Mouse (Mus musculus) right cerebral cortex, postnatal 4 days (tissue): ENCODE measurements at regions not wholly inside any gene's neighbourhood (a gene's known extent, or its start where the extent isn't known, plus 50 kb on each side); places are given as distances from the start of the nearest gene placed in this dataset.

Experiments
- DNase-seq: peaks from one replicate; pipeline ENCODE4 v3.0.0-alpha.2; 2022

DNA sequence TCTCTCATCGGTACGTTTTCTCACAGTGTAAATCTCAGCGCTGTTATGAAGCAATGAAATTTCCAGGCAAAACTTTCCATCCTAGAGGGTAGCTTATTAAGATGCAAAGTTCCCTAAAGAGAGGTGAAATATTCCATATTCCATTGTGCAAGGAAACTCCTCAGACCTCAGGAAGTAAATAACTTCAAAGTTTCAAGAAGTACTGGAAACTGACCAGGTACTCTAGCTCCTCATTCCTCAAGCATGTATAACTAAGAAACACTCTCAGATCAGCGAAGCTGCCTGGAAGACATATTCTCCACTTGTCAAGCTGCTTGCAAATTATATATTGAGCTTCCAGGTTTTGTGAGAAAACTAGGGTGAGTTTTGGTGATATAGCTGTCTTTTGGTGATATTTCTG is 279.8 kb upstream of the Mad2l1 start:
- no peak for DNase-seq

DNA sequence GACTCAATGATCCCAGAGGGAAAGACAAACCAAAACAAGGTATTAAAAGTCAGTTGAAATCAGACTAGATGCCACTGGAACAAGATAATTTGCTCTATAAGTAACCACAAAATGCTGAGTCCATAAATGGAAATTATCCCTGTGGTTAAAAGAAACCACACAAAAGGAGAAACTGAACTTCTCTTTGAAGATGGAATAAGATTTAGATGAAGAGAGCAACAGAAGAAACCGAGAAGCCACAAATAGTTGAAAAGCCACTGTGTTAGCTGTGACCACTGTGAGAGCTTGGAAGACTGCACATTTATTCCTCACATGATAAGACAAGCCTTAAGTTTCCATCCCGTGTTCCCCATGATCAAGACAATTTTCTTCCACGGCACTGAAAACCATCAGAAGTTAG is 271.8 kb upstream of the Mad2l1 start:
- DNase-seq, result no peak

DNA sequence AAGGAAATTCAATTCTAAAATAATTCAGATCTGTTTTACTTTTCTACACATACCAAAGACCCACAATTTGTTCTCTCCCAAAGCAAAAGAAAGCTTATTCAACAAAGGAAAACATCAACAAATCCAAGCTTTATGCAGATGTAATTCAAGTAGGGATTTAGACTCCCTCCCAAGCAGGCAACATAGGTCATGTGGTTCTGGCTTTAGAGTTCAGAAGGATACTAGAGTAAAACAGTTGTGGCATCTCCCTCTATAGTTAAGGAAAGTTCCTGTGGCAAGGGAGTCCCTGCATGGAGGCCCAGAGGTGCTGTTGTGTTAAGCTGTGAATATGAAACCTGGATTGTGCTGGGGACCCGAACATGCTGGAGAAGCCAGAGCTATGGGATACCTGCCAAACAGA is 271.3 kb upstream of the Mad2l1 start:
- no peak for DNase-seq

DNA sequence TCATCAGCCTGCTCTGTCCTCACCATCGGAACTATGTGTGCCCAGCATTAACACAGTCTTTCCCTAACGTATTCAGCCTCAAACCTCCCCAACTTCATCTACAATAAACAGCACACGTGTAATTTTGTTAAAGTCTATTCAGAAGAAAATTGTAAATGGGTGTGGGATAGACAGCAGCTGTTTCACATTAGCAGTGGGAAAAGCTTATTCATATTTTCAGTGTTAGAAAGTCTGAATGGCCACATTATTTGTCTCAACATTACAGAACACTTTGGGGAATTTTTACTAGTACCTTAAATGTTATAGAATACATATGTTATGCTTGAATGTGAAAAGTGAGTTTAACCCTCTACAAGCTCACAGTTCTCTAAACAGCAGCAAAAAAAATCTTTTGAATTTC is 266.8 kb upstream of the Mad2l1 start:
- DNase-seq, result no peak

DNA sequence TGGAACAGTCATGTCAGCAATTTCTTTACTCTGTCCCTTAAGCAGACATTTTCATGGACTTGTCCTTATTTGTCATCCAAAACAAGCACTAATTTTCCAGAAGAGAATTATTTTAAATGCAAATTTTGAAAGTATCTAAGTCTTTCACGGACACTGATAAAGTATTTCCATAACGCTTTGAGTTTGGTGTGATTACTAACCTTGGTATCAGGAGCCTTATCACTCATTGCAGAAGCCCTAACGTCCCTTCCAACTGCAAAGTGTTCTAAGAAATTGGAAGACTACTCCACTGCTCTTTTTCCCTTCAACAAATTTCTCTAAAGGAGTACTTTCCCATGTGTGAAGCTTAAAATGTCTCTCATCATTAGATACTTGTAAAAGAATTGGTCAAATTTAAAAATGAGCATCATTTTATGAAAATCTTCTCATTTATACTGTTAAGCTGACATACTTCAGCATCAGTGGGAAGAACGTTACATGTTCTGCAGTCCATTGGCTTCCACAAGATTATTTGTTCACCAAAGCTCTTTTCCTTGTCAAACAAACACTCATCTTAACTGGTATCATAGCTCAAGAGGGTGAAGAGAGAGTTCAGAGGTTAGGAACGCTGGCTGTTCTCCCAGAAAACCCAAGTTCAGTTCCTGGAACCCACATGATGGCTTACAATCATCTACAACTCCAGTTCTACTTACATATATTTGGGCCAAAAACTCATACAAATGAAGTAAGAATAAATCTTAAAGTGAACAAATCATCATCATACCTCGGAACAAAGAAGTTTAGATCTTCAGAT is 263.6 kb upstream of the Mad2l1 start:
- no peak for DNase-seq

DNA sequence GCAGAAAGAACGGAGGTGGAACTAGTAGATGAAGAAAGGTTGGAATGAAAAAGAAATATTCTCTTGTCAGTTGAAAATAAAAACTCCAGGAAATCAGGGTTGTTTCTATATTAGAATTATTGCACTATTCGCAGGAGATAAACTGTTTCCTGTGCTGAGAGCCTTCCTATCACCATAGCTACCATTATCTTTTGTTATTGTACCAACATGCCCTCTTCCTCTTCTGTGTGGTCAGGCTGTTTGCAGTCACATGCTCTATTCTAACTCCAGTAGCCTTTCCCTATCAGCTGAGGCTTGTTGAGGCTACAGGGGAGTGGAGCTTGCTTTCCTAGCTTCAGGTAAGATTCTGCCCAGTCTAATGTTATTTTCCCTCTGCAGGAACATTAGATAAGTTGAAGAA is 263.0 kb upstream of the Mad2l1 start:
- DNase-seq, result no peak

DNA sequence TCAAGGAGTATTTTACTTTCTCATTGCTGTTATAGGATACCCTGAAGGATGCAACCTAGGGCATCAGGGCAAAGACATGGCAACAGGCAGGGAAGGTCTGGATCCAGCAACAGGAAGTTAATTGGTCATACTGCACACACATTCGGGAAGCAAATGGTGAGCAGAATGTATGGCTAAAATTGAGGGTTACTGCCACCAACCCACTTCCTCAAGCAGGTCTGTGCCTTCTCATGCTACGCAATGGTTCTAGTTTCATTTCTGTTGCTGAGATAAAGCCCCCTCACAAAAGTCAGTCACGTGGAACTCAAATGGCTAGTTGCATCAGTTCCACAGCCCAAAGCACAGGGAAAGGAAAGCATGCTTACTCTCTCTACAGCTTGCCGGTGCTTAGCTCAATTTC is 260.5 kb upstream of the Mad2l1 start:
- DNase-seq, result no peak

DNA sequence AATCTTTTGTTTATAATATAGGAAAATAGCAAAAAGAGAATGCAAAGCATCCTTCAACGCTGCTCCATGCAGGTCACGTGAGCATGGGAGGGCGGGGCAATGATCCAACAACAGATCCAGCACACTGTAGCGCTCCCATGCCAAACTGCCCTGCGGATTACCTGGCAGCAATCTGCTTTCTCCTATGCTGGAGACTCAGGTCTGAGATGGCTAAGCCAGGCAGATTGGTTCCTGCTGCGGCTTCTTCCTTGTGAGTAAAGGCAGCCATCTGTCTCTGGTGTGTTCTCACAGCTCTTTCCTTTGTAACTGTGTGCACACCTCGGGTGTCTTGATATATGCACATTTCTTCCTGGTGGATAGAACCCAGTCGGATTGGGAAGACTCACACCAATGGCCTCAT is 254.5 kb upstream of the Mad2l1 start:
- no peak for DNase-seq

DNA sequence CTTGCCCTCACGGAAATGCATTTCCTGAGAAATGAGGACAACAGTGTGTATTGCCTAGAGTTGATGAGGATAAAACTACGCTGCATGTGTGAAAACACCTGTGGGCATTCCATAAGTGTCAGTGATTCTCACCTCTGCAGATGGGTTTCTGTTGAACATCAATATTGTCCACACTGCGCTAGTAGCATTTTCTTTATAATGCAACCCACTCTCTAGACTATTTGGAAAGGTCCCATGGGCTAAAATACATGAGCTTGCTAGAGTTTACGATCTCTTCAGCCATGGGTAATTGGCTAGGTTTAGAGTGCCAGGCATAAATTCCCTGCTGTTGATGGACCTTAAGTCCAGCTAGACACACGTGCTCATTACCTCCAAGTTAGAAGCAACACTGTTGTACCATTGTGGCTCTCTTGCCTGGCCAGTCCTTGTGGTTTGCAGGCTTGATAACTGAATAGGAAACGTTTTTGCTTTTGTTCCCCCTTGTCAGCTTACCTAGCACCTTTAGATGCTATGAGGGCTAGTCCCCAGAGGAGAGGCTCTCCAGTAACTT is 252.5 kb upstream of the Mad2l1 start:
- no peak for DNase-seq

DNA sequence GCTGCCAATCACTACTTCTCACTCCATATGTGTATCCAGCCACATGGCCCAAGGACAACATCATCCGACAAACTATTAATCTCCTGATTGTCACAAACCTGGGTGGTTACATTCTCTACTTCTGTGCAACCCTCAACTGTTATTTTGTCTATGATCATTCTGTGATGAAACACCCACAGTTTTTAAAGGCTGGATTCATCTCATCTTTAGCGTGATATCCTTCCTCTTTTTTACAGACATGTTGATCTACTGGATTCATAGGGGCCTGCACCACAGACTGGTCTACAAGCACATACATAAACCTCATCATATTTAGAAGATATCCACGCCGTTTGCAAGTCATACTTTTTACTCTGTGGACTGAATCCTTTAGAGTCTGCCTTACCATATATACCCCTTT is 251.7 kb upstream of the Mad2l1 start:
- DNase-seq, result no peak

DNA sequence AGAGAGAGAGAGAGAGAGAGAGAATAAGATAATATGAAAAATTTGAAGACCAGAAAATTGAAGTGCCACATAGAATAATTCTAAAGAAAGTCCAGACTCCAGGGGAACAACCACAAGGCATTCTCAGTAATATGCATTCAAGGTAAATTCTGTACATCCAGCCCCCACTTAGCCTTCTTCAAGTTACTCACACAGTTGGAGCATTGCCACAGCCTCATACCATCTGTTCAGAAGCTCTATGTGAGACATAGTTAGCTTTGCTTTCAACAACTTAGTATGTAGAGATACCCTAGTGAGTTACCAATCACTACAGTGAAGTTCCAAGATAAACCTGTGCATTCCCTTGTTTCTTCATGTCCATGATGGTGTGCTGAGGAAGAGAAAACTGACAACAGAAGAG is 247.6 kb upstream of the Mad2l1 start:
- no peak for DNase-seq

DNA sequence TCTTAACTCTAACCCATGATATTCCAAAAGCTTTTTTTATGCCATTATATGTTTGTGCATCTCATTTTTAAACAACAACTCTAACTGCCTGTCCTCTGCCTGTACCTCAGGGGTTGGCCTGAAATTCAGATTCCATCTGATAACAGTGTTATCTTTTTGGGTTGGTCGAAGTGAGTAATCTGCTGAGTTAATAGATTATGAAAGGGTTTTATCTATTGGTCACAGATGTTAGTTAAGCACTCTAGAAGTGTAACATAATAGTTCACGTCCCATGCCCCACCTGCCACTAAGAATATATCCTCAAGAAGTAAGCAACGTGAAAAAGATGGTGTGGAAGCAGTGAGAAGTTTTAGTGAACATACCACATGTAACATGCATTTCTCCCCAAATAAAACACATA is 246.0 kb upstream of the Mad2l1 start:
- no peak for DNase-seq

DNA sequence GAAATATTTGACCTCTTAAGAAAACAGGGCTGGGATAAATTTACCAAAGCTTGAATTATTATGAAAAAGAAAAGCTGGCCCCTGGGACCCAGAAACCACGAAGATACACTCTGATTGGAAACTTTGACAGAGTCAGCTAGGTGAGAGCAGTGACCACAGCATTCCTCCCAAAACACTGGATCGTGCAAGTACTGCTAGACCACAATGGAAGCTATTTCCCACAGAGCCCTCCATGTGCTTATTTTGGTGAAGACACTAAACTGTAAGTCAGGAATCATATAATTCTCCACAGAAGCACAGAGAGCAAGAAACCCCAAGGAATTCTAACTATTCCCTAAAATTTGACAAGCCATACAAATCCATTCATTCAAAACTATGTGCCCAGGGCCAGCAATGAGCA is 243.6 kb upstream of the Mad2l1 start:
- DNase-seq, result no peak

DNA sequence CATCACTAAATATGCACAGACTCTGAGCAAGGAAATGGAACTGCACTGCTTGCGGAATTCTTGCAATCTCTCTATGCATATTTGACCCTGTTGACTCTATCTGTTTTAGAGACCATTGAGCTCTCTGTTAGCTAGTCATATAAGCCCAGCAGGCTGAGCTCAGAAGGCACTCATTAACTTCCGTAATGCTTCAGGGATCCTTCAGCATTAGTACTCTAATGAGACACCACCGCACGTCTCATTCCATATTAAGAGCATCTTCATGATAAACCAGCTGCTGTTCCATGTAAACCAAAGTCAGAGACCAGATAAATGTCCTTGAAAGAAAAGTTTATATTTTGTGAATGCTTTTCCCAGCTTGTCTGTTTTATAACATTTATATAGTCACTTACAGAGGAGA is 237.1 kb upstream of the Mad2l1 start:
- DNase-seq, result no peak

DNA sequence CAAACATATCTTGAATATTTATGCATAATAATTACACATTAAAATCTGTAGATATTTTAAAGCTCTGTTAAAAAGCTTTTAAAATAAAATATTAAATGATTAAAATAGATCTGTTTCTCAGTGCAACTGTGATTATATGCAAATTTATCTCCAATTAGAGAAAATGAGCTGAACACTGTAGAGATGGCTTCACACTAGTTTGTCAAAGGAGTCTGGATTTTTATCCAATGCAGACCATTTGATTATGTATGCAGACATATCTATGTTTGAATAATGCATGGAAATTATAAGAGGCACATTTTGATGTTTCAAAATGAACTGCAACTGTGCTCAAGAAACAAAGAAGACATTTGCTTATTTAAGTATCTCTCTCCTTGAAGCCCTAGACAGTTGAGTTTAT is 235.0 kb upstream of the Mad2l1 start:
- no peak for DNase-seq

DNA sequence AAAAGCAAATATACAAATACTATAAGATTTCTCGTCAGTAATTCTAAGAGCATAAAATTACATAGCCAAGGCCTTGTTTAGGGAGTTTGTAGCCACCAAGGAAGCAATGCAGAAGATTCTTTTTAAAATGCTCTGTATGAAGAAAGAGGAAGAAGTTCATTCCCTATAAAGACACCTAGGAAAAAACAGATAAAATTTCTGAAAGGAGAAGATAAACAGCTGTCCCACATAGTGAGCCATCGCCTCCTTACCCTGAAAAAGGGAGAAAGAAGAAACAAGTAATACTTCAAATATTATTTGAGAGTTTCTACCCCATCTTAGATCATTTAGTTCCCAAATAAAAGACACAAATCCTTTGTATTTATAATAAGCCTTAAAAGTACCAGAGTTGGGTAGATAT is 190.3 kb upstream of the Mad2l1 start:
- DNase-seq, result no peak

DNA sequence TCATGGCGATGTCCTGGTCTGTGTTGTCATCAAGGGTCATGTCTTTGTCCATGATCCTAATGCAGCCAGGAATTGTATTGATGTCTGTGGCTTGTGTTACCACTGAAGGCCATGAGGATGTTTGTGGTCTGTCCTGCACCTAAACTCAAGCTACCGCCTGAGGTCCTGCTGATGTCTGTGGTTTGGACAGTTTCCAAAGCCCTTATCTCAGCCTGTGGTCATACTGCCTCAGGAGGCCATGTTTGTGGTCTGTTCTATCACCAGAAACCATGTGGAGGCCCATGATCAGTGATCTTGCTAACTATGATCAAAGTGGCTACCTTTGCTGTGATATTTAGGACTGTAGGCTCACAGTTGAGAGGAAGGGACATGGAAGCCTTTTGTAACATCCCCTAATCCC is 187.8 kb upstream of the Mad2l1 start:
- DNase-seq, result no peak

DNA sequence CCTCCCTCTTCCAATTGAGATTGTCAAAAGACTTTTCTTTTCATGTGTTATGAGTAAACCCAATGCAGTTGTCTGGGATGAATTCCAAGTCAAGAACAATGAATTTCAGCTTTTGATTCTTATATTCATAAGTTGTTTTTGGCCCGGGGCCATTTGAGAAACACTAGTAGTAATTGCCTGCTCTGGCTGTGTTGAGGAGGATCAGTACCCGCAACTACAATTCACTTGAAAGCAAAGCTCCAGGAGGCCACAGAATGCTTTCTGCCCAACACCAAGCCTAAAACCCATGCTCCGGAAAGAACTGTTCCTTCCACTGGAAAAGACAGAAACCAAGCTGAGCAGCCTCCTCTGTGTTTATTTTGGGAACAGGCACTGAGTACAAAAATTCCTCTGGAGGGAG is 174.1 kb upstream of the Mad2l1 start:
- no peak for DNase-seq

DNA sequence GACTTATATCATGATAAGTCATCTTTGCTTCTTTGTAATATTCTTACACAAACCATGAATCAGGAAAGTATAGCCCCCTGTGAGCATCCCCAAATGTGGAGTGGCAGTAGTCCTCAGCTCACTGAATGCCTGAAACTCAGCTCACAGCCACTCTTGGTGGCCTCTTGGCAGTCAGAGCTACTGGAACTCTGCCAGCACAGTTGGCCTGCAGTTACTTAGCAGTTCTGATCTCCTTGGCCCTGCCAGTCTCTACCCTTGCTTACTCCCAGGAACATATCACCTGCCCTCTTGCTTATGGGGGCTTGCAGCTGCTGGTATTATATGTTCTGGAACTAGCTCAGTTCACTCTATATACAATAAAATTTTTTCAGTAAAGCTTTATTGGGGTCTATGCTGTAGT is 167.9 kb upstream of the Mad2l1 start:
- peak; percentile 18 for DNase-seq

DNA sequence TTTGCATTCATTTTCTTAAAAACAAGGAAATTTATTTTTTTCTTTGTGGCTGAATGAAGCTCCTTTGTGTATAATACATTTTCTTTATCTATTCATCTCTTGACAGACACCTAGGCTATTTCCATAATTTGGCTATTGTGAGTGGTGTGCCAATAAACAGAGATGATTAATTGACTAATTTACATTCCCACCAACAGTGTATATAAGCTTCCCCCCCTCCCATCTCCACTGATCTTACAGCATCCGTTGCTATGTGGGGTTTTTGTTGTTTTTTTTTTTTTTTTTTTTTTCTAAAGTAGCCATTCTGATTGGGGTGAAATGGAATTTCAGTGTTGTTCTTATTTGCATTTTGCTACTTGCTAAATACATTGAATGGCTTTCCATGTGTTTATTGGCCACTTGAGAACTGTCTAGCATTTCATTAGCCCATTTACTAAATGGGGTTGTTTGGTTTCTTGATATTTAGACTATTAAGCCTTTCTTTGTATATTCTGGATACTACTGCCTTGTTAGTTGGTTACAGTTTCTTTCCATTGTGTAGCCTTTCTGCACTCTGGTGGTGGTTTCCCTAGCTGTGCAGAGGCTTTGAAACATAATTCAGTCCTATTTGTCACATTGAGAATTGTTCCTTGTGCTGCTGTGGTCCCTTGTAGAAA is 153.8 kb upstream of the Mad2l1 start:
- no peak for DNase-seq

DNA sequence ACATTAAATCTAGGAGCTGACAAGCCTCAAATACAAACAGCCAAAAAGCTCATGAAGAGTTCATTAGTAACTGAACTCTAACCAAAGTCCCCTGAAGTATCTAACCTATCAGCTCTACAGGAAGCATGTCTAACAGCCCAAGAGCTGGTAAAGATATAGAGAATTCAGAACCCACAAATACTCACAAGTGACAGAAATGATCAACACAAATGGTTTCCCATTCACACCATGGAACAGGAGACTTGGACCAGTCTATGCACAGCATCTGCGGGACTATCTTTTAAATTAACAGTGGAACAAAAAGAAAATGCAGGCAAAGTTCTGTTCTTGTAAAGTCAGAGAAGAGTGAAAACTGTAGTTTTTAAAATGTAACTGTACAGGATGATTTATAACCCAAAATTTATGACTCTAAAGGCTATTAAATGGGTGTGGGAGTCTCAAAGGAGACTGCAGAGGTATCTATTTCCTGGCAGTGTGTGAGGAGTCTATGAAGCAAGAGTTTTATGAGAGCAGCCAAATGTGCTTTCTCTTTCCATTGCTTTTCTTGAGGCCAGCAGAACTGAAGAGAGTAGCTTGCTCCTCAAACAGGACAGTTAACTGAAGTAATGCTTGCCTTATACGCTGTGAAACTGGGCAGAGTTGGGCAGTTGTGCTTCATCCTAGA is 152.7 kb upstream of the Mad2l1 start:
- DNase-seq, result no peak

DNA sequence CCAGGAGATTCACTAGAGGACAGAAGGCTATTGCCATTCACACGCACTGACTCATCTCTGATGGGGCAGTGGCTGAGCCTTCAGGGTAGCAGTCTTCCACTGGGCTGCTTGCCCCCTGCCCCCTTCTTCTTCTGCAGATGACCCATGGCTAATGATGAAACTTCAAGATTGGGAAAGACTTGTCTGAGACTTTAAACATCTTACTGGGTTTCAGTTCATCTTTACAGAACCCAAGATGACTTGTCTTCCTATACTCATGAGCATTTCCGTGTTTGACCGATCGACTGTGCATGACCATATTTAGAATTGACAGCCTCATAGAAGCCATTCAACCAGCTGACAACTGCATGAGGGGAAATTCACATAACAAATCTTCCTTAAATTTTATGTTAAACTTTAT is 140.0 kb upstream of the Mad2l1 start:
- DNase-seq, result no peak

DNA sequence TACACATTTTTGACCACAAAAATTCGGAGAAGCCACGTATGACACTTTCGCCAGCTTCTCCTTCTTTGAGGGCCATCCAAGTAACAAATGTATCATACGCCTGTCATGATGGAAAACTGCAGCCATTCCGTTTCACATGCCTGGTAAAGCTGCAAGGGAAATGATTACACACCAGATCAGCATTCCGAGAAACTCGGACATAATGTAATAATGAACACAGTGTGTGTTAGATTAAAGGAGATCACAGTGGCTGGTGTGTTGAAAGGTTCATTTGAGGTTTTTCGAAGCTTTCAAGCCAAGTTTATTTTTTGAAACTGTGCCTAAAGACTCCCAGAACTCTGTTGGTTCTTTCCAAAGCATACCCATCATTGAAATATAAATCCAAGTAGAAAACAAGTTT is 137.8 kb upstream of the Mad2l1 start:
- DNase-seq, result no peak

DNA sequence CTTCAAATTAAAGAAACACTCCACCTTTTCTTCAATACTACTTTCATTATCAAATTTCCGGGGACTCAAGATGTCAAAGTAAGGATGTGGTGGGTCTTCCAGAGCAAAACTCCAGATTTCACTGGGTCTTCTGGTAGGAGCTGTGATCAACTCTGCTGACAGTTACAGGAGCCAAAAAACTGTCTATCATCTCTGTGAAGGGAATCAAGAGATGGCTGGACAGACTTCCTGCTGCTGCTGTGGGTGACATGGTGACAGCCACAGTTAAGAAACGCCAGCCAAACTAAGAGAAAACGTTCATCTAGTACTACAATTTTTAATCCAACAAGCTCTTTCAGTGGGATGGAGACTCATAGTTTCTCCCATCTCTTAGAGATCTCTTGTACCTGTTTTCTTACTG is 136.5 kb upstream of the Mad2l1 start:
- no peak for DNase-seq
